Mouse (Mus musculus) left cerebral cortex, postnatal 36 days (tissue): ENCODE results near the gene Gm21425. TPM values are rescaled to one million over a fixed set of nuclear protein-coding genes. Genes with fewer than 3 reads are reported as not detected.
"Not testable (repeated sequence)": the region's sequence is repeated elsewhere in the genome, so short reads cannot be mapped to it uniquely, and the experiment has no call there.

Experiments used
- DNase-seq, 2 experiments: peaks; one replicate each; pipeline ENCODE4 v3.0.0; 2021 to 2022; ENCODE audit warnings: low spot score in 2 of 2, mixed read lengths in 1 of 2
- intact Hi-C: fragments of 180-260 bp; cut with DNase I; formaldehyde crosslinking; loops from one replicate; pipeline ENCODE4 v1.15.1; 2025
- total RNA-seq, 2 experiments: library from RNA; stranded (reverse); gene quantifications; 2 replicates each; pipeline ENCODE4 v1.2.3; 2021

The Gm21425 gene
- not detected for total RNA-seq

- intact Hi-C loops, DNase-seq: not testable (repeated sequence)
Observed at GRCm38 (mm10) chrY:13161668-13162067, at the start of gene Gm21425. Gene Gm21425, plus strand, starts transcription at chrY:13161968.

GRCm38 (mm10) chrY:13133392-13133791 lies 28.4 kb upstream of the Gm21425 start, which contains the start of gene Gm21891:
Gene Gm21891, minus strand, starts transcription at chrY:13133492.
- DNase-seq, intact Hi-C loops: not testable (repeated sequence)

Other genes with a start within 250 kb of the Gm21425 start
- gene Gm20807, start 119.1 kb upstream of the Gm21425 start, total RNA-seq = not detected
- gene Gm21891, start 28.5 kb upstream of the Gm21425 start, total RNA-seq = not detected
- not detected for gene Gm21828, start 62.0 kb downstream of the Gm21425 start, total RNA-seq
- not detected for gene Gm21440, start 90.4 kb downstream of the Gm21425 start, total RNA-seq
- not detected for gene Gm21454, start 90.5 kb downstream of the Gm21425 start, total RNA-seq
- gene Gm21725, start 187.1 kb downstream of the Gm21425 start, total RNA-seq = not detected